Mouse (Mus musculus) embryonic facial prominence, embryonic 13.5 days (tissue): ENCODE data around the gene Prm1. TPM values are rescaled to one million over a fixed set of nuclear protein-coding genes. Genes with fewer than 3 reads are reported as not detected.

Source experiments
- ATAC-seq: fragments of 200-750 bp; cut with Nextera tagmentation; 2 replicates; pipeline ENCODE4 v1.8.0; 2017; ENCODE audit warnings: low read depth; ENCODE audit not compliant: insufficient number of reproducible peaks, insufficient read depth, low FRiP score, low TSS enrichment
- H3K27ac ChIP-seq: fragments of 300-500 bp; sonication (generic); 2 replicates; pipeline ENCODE4 v1.5.1; 2015; ENCODE audit warnings: moderate library complexity, mild to moderate bottlenecking, inconsistent platforms
- H3K27me3 ChIP-seq: fragments of 300-500 bp; sonication (generic); 2 replicates; pipeline ENCODE4 v1.6.1; 2015; ENCODE audit warnings: mild to moderate bottlenecking, inconsistent platforms
- H3K36me3 ChIP-seq: fragments of 300-500 bp; sonication (generic); 2 replicates; pipeline ENCODE4 v1.6.1; 2015; ENCODE audit warnings: mild to moderate bottlenecking, inconsistent platforms
- H3K4me1 ChIP-seq: fragments of 300-500 bp; sonication (generic); 2 replicates; pipeline ENCODE4 v1.6.1; 2015; ENCODE audit warnings: inconsistent platforms
- H3K4me2 ChIP-seq: fragments of 300-500 bp; sonication (generic); 2 replicates; pipeline ENCODE4 v1.6.1; 2015; ENCODE audit warnings: moderate library complexity, mild to moderate bottlenecking, inconsistent platforms
- H3K4me3 ChIP-seq: fragments of 300-500 bp; sonication (generic); 2 replicates; pipeline ENCODE4 v1.5.1; 2015; ENCODE audit warnings: mild to moderate bottlenecking, inconsistent platforms
- H3K9ac ChIP-seq: fragments of 300-500 bp; sonication (generic); 2 replicates; pipeline ENCODE4 v1.6.1; 2015; ENCODE audit warnings: mild to moderate bottlenecking, inconsistent platforms
- H3K9me3 ChIP-seq: fragments of 300-500 bp; sonication (generic); 2 replicates; pipeline ENCODE4 v1.6.1; 2016; ENCODE audit warnings: inconsistent platforms
- WGBS: fragments of 180-500 bp; shearing (Covaris S2); methylation state at CpG from one replicate; pipeline ENCODE4 v1.1.7; 2015; ENCODE audit warnings: mixed read lengths; 5-methylcytosine and 5-hydroxymethylcytosine counted together
- polyA plus RNA-seq: library from polyadenylated mRNA; unstranded; fragments of >200 nt; fragmentation: Nextera tagmentation; extraction: Ambion mirVana; gene quantifications from 2 replicates; pipeline ENCODE4 v1.2.1, GENCODE M21; 2015

Prm1 gene
- polyA plus RNA-seq, 1 experiment from 2014 or later = not detected

DNA sequence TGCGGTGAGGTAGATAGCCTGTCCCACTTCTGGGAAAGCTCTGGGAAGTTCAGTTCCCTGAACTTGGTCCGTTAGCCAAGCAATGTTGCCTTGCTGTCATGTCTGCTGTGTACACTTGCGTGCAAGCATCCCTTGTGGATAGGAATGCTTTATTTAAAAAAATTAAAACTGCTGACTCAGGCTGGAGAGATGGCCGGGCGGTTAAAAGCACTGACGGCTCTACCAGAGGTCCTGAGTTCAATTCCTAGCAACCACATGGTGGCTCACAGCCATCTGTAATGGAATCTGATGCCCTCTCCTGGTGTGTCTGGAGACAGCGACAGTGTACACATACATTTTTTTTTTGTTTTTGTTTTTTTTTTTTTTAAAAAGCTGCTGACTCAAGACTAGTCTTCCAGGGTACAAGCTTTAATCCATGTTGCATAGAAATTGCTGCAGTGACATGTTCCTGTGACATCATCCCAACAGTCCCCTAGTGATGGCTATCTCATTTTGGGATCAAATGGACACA, 18.0 kb downstream of the Prm1 start:
- H3K9ac ChIP-seq = no peak overlapping the region
- no peaks in the 10 kb centered on the region for H3K9me3 ChIP-seq
- H3K27ac ChIP-seq = no peak overlapping the region
- H3K36me3 ChIP-seq = 0 out of 2 replicates have a peak, but pooled peaks cover 3% of the 10 kb centered on the region
- H3K4me3 ChIP-seq = no peak overlapping the region
- H3K27me3 ChIP-seq = no peaks in the 10 kb centered on the region
- ATAC-seq = no peak
- no peak overlapping the region for H3K4me2 ChIP-seq
- WGBS = 83% methylated on average over 7 of the region's 7 CpGs
- H3K4me1 ChIP-seq = peaks cover 33% of the 10 kb centered on the region

DNA sequence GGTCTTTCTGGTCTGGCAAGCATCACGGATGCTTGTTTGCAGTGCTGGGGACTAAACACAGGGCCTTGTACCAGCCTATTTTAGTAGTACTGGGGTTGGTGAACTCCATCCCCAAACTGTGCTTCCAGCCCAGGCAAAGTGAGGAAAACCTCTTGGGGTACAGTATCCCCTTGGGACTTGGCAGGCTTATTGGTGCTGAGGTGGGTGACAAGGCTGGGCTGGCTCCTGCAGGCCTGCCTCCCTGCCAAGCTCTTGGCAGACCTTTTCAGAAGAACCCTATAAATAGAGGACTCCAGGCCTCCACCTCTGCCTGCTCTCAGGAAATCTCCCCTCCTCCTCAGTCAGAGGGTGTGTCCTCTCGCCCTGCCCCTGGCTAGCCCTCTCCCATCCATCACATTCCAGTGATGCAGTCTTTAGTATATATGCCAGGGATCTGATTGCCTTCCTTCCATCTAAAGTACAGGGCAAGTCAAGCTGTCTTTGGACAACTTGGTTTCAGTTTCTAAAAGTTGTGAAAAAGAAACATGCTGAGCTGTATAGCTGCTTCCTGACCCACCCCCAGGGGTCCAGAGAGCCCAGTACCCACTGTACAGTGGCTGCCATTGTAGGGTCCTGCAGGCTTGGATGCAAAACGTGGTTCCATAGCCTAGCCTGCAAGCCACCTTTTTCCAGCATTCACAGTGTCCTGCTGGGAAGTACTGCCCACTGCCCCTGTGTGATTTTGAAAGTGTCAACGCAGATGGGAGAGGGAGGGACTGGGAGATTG, 18.7 kb downstream of the Prm1 start:
- H3K9ac ChIP-seq = no peak overlapping the region
- H3K4me3 ChIP-seq = no peak overlapping the region
- H3K27ac ChIP-seq = peak overlapping the region; percentile 99
- H3K4me2 ChIP-seq = peak overlapping the region; percentile 95
- no peaks in the 10 kb centered on the region for H3K9me3 ChIP-seq
- peaks cover 40% of the 10 kb centered on the region for H3K4me1 ChIP-seq
- WGBS = 63% methylated on average over 4 of the region's 4 CpGs
- no peaks in the 10 kb centered on the region for H3K27me3 ChIP-seq
- 0 out of 2 replicates have a peak, but pooled peaks cover 7% of the 10 kb centered on the region for H3K36me3 ChIP-seq
- ATAC-seq = no peak

DNA sequence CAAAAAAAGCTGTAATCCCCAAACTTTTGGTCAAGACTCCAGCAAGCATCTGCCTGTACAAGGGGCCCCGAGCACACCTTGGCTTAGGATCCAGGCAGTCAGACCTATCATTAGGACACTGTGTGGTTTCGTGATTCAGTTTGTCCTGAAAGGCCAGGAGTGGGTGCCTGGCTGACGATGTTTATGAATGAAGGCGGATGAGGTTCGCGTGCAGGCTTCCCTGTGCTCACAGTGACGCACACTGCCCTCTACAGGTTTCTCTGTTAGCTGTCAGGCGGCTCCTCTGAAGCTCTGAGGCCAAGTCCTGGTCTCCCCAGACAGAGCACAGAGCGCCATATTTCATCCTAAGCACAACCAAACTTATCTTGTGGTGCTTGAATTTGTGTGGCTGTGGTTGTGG, 19.4 kb downstream of the Prm1 start:
- Histone ChIP-seq H3K4me3 (peak overlapping the region; percentile 74), H3K4me1 (peaks cover 46% of the 10 kb centered on the region), H3K27me3 (no peaks in the 10 kb centered on the region), H3K27ac (peak overlapping the region; percentile 99), H3K9me3 (no peaks in the 10 kb centered on the region), H3K9ac (peak overlapping the region; percentile 90), H3K36me3 (0 out of 2 replicates have a peak, but pooled peaks cover 7% of the 10 kb centered on the region), H3K4me2 (peak overlapping the region; percentile 95)
- ATAC-seq = 0 out of 2 replicates have a peak, but pooled peaks have one; percentile 12
- WGBS = under 1% methylated on average over 9 of the region's 9 CpGs

DNA sequence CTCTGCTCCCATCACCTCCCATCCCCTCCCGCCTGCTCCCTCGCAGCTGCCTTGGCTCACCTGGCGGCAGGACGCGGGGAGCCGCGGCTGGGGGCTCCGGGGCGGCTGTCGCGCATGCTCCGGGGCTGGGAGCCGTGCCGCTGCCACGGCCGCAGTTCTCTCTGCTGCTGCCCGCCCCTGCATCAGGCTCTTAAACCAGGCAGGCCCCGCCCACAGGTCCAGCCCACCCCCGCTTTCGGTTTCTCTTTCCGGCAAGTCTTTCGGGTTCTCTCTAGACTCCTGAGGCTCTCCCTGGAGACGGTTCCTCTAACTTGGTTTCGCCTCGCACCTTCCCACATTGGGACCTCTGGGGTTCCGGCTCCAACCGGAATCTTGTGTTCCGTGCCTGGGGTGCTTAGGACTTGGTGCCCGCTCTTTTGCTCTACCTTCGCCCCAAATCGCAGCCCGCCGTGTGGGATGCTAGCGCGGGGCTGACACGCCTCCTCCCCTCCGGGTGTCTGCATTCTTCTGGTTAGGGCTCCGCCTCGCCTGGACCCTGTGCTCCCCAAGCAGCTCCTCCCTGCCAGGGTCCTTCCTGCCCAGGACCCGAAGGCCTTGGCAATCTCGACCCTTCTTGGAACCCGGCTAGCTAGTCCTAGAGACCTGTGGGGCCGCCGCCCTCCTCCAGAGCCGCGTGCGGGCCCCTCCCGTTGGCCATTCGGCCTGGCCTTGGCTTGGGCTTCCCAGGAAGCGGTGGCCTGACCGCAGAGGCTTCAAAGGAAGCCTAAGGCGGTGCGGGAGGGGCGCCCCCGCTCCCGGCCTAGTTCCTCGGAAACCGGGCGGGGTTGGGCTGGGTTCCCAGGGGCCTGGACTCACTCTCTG, 20.0 kb downstream of the Prm1 start, which contains the start of gene Socs1:
Socs1 (minus strand) TSS at position 166 of the 861 bp plus-strand sequence.
- peak within 1 kb of the TSS; percentile 74 for H3K4me3 ChIP-seq
- no peaks in the 10 kb centered on the region for H3K9me3 ChIP-seq
- under 1% methylated on average over 57 of the region's 59 CpGs for WGBS
- peaks cover 53% of the 10 kb centered on the region for H3K4me1 ChIP-seq
- H3K36me3 ChIP-seq = 0 out of 2 replicates have a peak, but pooled peaks cover 7% of the 10 kb centered on the region
- peak within 1 kb of the TSS; percentile 99 for H3K27ac ChIP-seq
- H3K27me3 ChIP-seq = no peaks in the 10 kb centered on the region
- H3K9ac ChIP-seq = peak within 1 kb of the TSS; percentile 90
- peak; percentile 84 for ATAC-seq
- H3K4me2 ChIP-seq = peak within 1 kb of the TSS; percentile 95

DNA sequence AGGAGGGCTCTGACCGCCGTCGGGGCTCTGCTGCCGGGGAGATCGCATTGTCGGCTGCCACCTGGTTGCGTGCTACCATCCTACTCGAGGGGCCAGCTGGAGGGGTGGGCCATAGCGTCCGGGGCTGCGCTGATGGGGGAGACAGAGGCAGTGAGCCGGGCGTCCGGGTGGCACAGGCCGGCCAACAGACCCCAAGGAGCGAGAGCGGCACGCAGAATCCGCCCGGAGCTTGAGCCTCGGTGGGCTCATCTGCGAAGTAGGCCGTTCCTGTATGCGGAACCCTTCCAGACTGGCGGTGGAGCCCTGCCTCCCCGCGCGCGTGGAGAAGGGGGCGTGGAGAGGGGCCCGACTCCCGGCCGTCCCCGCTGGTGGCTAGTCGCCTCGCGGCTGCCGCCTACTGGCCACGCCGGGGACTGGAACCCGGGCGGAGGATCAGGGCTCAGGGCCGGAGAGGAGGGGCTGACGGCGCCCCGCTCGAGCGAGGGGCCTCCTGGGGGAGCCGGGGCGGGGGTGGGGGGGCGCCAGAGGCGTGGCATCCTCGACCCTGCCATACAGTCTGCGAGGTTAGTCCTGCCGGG, 20.8 kb downstream of the Prm1 start:
- Histone ChIP-seq H3K27ac (peak overlapping the region; percentile 99), H3K27me3 (no peaks in the 10 kb centered on the region), H3K4me2 (peak overlapping the region; percentile 95), H3K36me3 (0 out of 2 replicates have a peak, but pooled peaks cover 7% of the 10 kb centered on the region), H3K4me3 (peak overlapping the region; percentile 74), H3K4me1 (peaks cover 59% of the 10 kb centered on the region), H3K9ac (peak overlapping the region; percentile 90), H3K9me3 (no peaks in the 10 kb centered on the region)
- peak; percentile 82 for ATAC-seq
- under 1% methylated on average over 54 of the region's 55 CpGs for WGBS

DNA sequence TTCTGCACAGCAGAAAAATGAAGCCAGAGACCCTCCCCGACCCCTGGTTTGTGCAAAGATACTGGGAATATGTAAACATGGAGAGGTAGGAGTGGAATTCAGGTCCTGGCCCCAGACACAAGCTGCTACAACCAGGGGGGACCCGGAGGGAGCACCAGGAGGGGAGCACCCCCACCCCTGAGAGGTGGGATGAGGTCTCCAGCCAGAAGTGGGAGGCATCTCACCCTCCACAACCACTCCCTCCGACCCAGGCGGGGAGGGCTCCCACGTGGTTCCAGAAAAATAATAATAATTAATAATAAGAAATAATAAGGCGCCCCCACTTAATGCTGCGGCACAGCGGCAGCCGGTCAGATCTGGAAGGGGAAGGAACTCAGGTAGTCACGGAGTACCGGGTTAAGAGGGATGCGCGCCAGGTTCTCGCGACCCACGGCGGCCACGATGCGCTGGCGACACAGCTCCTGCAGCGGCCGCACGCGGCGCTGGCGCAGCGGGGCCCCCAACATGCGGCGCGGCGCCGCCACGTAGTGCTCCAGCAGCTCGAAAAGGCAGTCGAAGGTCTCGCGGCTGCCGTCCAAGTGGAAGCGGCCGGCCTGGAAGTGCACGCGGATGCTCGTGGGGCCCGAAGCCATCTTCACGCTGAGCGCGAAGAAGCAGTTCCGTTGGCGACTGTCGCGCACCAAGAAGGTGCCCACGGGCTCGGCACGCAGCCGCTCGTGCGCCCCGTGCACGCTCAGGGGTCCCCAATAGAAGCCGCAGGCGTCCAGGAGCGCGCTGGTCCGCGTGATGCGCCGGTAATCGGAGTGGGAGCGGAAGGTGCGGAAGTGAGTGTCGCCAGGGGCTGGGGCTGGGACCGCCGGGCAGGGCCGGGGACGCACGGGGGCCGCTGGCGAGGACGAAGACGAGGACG, 21.5 kb downstream of the Prm1 start:
- peak overlapping the region; percentile 74 for H3K4me3 ChIP-seq
- H3K27me3 ChIP-seq = no peaks in the 10 kb centered on the region
- ATAC-seq = no peak
- peak overlapping the region; percentile 95 for H3K4me2 ChIP-seq
- WGBS = 2% methylated on average over 81 of the region's 81 CpGs
- 0 out of 2 replicates have a peak, but pooled peaks cover 7% of the 10 kb centered on the region for H3K36me3 ChIP-seq
- peak overlapping the region; percentile 99 for H3K27ac ChIP-seq
- peaks cover 59% of the 10 kb centered on the region for H3K4me1 ChIP-seq
- peak overlapping the region; percentile 90 for H3K9ac ChIP-seq
- no peaks in the 10 kb centered on the region for H3K9me3 ChIP-seq

DNA sequence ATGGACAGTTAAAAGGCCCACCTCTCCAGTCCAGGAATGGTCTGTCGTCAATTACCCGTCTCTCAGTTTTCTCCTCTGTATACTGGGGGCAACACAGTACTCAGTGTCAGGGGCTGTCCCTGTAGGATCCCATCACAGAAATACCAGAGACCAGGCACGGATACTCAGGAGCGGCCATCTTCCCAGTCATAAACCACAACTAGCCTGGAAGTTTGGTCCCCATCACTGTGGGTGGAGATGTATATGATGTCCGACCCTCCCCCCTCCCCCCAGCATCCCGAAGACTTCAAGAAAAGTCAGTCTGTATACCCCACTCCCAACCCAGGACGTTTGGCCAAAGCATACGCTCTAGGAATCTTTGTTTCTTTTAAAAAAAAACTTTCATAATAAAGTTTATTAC, 22.2 kb downstream of the Prm1 start:
- Histone ChIP-seq H3K4me2 (peak overlapping the region; percentile 95), H3K4me3 (peak overlapping the region; percentile 74), H3K36me3 (0 out of 2 replicates have a peak, but pooled peaks cover 7% of the 10 kb centered on the region), H3K27me3 (no peaks in the 10 kb centered on the region), H3K4me1 (peaks cover 59% of the 10 kb centered on the region), H3K9me3 (no peaks in the 10 kb centered on the region), H3K9ac (peak overlapping the region; percentile 90), H3K27ac (peak overlapping the region; percentile 60; the same call in 1 of the 2 replicates)
- no peak for ATAC-seq
- WGBS = 54% methylated on average over 8 of the region's 8 CpGs

DNA sequence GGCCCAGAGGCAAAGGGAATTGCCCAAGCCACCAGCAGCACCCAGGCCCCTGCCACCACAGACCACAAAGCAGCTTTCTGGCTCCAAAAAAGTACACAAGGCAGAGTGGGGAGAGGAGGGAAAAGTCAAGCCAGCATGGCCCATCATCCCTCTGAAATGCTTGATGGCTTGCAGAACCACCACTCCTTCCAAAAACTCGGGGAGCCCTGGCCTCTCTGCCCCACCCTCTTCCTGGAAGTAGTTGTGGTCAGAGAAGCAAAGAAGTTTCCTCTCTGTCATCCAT, 22.5 kb downstream of the Prm1 start:
- Histone ChIP-seq H3K4me3 (peak overlapping the region; percentile 74), H3K27me3 (no peaks in the 10 kb centered on the region), H3K9me3 (no peaks in the 10 kb centered on the region), H3K4me2 (peak overlapping the region; percentile 95), H3K36me3 (0 out of 2 replicates have a peak, but pooled peaks cover 7% of the 10 kb centered on the region), H3K9ac (peak overlapping the region; percentile 63), H3K27ac (peak overlapping the region; percentile 60), H3K4me1 (peaks cover 59% of the 10 kb centered on the region)
- no peak for ATAC-seq
- WGBS = 10% methylated on average over 1 of the region's 1 CpGs

DNA sequence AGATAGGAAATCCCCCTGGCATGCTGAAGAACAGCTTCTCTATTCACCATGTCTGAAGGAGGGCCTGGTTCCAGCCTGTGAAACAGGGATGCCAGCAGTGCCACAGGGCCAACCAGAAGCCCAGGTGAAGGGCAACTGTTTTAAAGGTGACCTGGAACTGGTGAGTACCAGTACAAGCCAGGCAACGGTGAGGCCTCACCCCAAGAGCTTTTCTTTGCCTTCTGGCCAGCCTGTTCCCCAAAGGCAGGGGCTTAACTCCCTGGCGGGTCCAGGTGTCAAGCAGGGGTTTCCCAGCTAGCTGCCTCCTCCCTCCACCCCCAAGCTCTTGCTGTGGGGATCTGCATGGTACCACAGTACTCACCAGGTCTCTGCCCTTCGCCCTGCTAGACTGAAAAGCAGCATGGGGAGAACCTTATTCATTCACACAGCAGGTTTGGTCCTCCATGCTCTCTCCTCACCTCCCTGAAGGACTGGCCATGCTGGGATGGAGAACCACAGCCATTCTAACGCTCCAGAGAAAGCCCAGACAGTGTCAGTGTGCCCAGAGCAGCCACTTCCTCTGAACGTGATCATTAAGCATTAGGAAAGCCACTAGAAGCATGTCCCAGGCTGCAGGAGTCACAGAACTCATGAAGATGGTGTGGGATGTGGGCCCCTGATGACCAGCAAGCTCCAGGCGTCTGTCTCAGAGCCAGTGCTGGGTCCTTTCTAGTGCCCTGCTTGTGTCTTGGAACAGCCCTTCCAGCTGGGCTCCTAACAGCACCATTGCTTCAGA, 23.1 kb downstream of the Prm1 start:
- Histone ChIP-seq H3K9ac (peak overlapping the region; percentile 63), H3K4me2 (peak overlapping the region; percentile 95)

DNA sequence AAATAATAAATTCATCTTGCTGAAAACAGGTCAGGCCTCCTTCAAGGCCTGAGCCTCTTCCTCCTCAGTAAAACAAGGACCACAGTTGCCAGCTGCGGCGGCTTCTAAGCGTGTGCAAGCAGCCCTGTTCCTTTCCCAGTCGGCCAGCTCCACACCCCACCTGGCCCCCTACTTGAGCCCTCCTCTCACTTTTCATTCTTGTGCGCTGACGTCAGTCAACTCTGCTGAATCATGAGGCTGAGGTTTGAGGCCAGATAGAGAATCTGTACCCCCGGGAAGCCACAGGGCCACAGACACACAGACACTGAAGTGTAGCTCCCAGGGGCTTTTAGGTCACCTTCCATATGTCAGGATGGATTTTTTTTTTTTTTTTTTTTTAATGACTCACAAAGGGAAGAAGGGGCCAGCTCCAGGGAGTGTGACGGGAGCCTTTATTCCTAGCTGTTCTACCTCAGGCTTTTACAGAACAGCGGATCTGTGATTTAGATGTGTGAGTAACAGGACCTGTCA, 23.7 kb downstream of the Prm1 start:
- ATAC-seq = no peak
- Histone ChIP-seq H3K4me1 (peaks cover 55% of the 10 kb centered on the region), H3K36me3 (0 out of 2 replicates have a peak, but pooled peaks cover 7% of the 10 kb centered on the region), H3K4me2 (peak overlapping the region; percentile 95), H3K9ac (peak overlapping the region; percentile 63), H3K27me3 (no peaks in the 10 kb centered on the region), H3K4me3 (peak overlapping the region; percentile 74), H3K9me3 (no peaks in the 10 kb centered on the region), H3K27ac (peak overlapping the region; percentile 72)
- 26% methylated on average over 9 of the region's 9 CpGs for WGBS

More for the DNA sequence above, 23.1 kb downstream of the Prm1 start:
- 44% methylated on average over 6 of the region's 6 CpGs for WGBS
- peak overlapping the region; percentile 74 for H3K4me3 ChIP-seq
- peaks cover 59% of the 10 kb centered on the region for H3K4me1 ChIP-seq
- peak overlapping the region; percentile 72 for H3K27ac ChIP-seq
- no peaks in the 10 kb centered on the region for H3K27me3 ChIP-seq
- H3K9me3 ChIP-seq = no peaks in the 10 kb centered on the region
- H3K36me3 ChIP-seq = 0 out of 2 replicates have a peak, but pooled peaks cover 7% of the 10 kb centered on the region
- ATAC-seq = no peak
